ENCODE assay signal across 29 mouse cellular contexts in genomic region chr9:21456246-21456929, GRCm38 (mm10). TPM values are rescaled to one million over a fixed set of nuclear protein-coding genes. Genes with fewer than 3 reads are reported as not detected.
DNase-seq lines count a peak whose midpoint lies in the region; ATAC-seq and TF ChIP-seq lines count a peak whose summit lies in the region.
"Had no signal": no experiment of that assay in that cellular context is flagged by ENCODE, and none has a peak within 500 bp of the region (broad histone marks: within the 10 kb centered on the region; RNA-seq: fewer than 3 reads in every experiment).

No protein-coding gene starts in this region.

- H3K27me3 ChIP-seq in intestine, embryonic 16.5 days (replicated peaks; ENCODE audit: control insufficient read depth, insufficient read depth, low read length): no peaks in the 10 kb centered on the region
- H3K27me3 ChIP-seq in intestine, postnatal 0 days (replicated peaks; ENCODE audit: control insufficient read depth, insufficient read depth, low read length): no peaks in the 10 kb centered on the region
- no peaks in the 10 kb centered on the region for H3K27me3 ChIP-seq in megakaryocyte, embryonic 14.5 days (replicated peaks)
- H3K27me3 ChIP-seq in forebrain, embryonic 12.5 days: no peaks in the 10 kb centered on the region
- H3K27me3 ChIP-seq: embryonic facial prominence, embryonic 12.5 days; forebrain, embryonic 15.5 days; heart, embryonic 12.5 days; hindbrain, embryonic 13.5 days; neural tube, embryonic 12.5 days had no signal

- peak; percentile 21 for DNase-seq in induced T-regulatory cell, adult 2 months (ENCODE audit: low read depth)
- DNase-seq in urinary bladder, adult 2 months (ENCODE audit: low spot score): no peak
- DNase-seq: adrenal gland, postnatal 10 days; cerebellum, adult 9-10 months; cerebellum, postnatal 36 days; embryo, embryonic 11 days; heart, adult 2 months; heart, postnatal 4 days; kidney, adult 18-20 months; kidney, postnatal 4 days; layer of hippocampus, adult 9-11 months; lung, adult 2 months; lung, postnatal 10 days; thymus, adult 18-20 months; thymus, postnatal 25 days had no signal

- 0 out of 2 replicates have a peak, but pooled peaks have one; percentile 20 for ATAC-seq in intestine, embryonic 16.5 days
- ATAC-seq in intestine, postnatal 0 days: no peak
- ATAC-seq in megakaryocyte, adult 5-6 weeks (ENCODE audit: poor library complexity, severe bottlenecking): no peak
- no peak for ATAC-seq in forebrain, embryonic 12.5 days (ENCODE audit: low FRiP score)
- ATAC-seq: forebrain, embryonic 15.5 days; midbrain, embryonic 16.5 days had no signal

- 81% methylated on average over 7 of the region's 7 CpGs for WGBS in intestine, embryonic 16.5 days
- WGBS in intestine, postnatal 0 days: 52% methylated on average over 7 of the region's 7 CpGs
- 89% methylated on average over 7 of the region's 7 CpGs for WGBS in forebrain, embryonic 12.5 days

- no peaks in the 10 kb centered on the region for H3K9me3 ChIP-seq in intestine, embryonic 16.5 days (ENCODE audit: control insufficient read depth, low read length)
- no peaks in the 10 kb centered on the region for H3K9me3 ChIP-seq in intestine, postnatal 0 days (ENCODE audit: control insufficient read depth)
- no peaks in the 10 kb centered on the region for H3K9me3 ChIP-seq in megakaryocyte, embryonic 14.5 days
- no peaks in the 10 kb centered on the region for H3K9me3 ChIP-seq in forebrain, embryonic 12.5 days
- H3K9me3 ChIP-seq: embryonic facial prominence, embryonic 12.5 days; forebrain, embryonic 15.5 days; heart, embryonic 12.5 days; hindbrain, embryonic 13.5 days; neural tube, embryonic 12.5 days had no signal

- H3K27ac ChIP-seq in intestine, embryonic 16.5 days (ENCODE audit: low read length): no peak overlapping the region
- no peak overlapping the region; the same call in 1 of the 2 replicates for H3K27ac ChIP-seq in intestine, postnatal 0 days (ENCODE audit: low read depth, low read length)
- H3K27ac ChIP-seq in forebrain, embryonic 12.5 days: no peak overlapping the region
- H3K27ac ChIP-seq: embryonic facial prominence, embryonic 12.5 days; forebrain, embryonic 15.5 days; hindbrain, embryonic 13.5 days; neural tube, embryonic 12.5 days; stomach, postnatal 0 days had no signal

- H3K36me3 ChIP-seq in intestine, embryonic 16.5 days (ENCODE audit: control insufficient read depth, insufficient read depth, low read length): no peaks in the 10 kb centered on the region; the same call in none of the 2 replicates
- peaks cover 9% of the 10 kb centered on the region for H3K36me3 ChIP-seq in intestine, postnatal 0 days (ENCODE audit: control insufficient read depth, insufficient read depth)
- H3K36me3 ChIP-seq in megakaryocyte, embryonic 14.5 days (replicated peaks; ENCODE audit: low read length): peaks cover 69% of the 10 kb centered on the region
- H3K36me3 ChIP-seq in forebrain, embryonic 12.5 days (replicated peaks): peaks cover 5% of the 10 kb centered on the region; the same call in 1 of the 2 replicates
- H3K36me3 ChIP-seq: forebrain, embryonic 15.5 days had no signal

- H3K4me1 ChIP-seq in intestine, embryonic 16.5 days (ENCODE audit: control insufficient read depth, insufficient read depth, low read length): peaks cover 13% of the 10 kb centered on the region
- H3K4me1 ChIP-seq in intestine, postnatal 0 days (replicated peaks; ENCODE audit: control insufficient read depth, insufficient read depth, low read length): peaks cover under 1% of the 10 kb centered on the region; the same call in 1 of the 2 replicates
- peaks cover 100% of the 10 kb centered on the region for H3K4me1 ChIP-seq in megakaryocyte, embryonic 14.5 days
- no peaks in the 10 kb centered on the region for H3K4me1 ChIP-seq in forebrain, embryonic 12.5 days
- H3K4me1 ChIP-seq: embryonic facial prominence, embryonic 12.5 days; forebrain, embryonic 15.5 days; neural tube, embryonic 12.5 days had no signal

- H3K4me3 ChIP-seq in intestine, embryonic 16.5 days (ENCODE audit: low read length): no peak overlapping the region
- no peak overlapping the region for H3K4me3 ChIP-seq in intestine, postnatal 0 days (ENCODE audit: low read depth, low read length)
- H3K4me3 ChIP-seq in megakaryocyte, embryonic 14.5 days (replicated peaks): peak overlapping the region; percentile 87
- no peak overlapping the region for H3K4me3 ChIP-seq in forebrain, embryonic 12.5 days (replicated peaks)
- H3K4me3 ChIP-seq: embryonic facial prominence, embryonic 12.5 days; forebrain, embryonic 15.5 days; heart, adult 2 months; heart, embryonic 12.5 days; hindbrain, embryonic 13.5 days; myocyte; neural tube, embryonic 12.5 days had no signal

- H3K9ac ChIP-seq in intestine, embryonic 16.5 days (ENCODE audit: low read depth, low read length): no peak overlapping the region
- no peak overlapping the region for H3K9ac ChIP-seq in intestine, postnatal 0 days (ENCODE audit: low read depth, low read length)
- H3K9ac ChIP-seq in forebrain, embryonic 12.5 days: no peak overlapping the region
- H3K9ac ChIP-seq: embryonic facial prominence, embryonic 12.5 days; forebrain, embryonic 15.5 days; heart, embryonic 12.5 days; hindbrain, embryonic 13.5 days; neural tube, embryonic 12.5 days had no signal

- no peak overlapping the region for H3K4me2 ChIP-seq in intestine, embryonic 16.5 days (ENCODE audit: low read depth, low read length)
- no peak overlapping the region for H3K4me2 ChIP-seq in intestine, postnatal 0 days (replicated peaks; ENCODE audit: low read depth)
- H3K4me2 ChIP-seq in forebrain, embryonic 12.5 days: no peak overlapping the region
- H3K4me2 ChIP-seq: embryonic facial prominence, embryonic 12.5 days; forebrain, embryonic 15.5 days; heart, embryonic 12.5 days; hindbrain, embryonic 13.5 days; midbrain, embryonic 11.5 days; neural tube, embryonic 12.5 days had no signal

- no peak for TF ChIP-seq CTCF in intestine, postnatal 0 days (IDR thresholded peaks at IDR 0.05; ENCODE audit: low read depth)

RNA-seq across cellular contexts. Expression of gene Dnm2, which starts 31.7 kb away (rescaled TPM):
- 77.7 and 82.5 TPM in 2 replicates for polyA plus RNA-seq in intestine, embryonic 16.5 days (2015; fragmentation: Nextera tagmentation; extraction: Ambion mirVana)
- polyA plus RNA-seq in intestine, postnatal 0 days (2015; fragmentation: Nextera tagmentation; extraction: Ambion mirVana): 69.6 and 74.7 TPM in 2 replicates
- 714 and 929 TPM in 2 replicates for polyA plus RNA-seq in megakaryocyte, embryonic 14.5 days (2012; ENCODE audit: insufficient read depth, low replicate concordance)
- total RNA-seq in megakaryocyte, adult 5-6 weeks (2015): 94.9 and 101 TPM in 2 replicates
- total RNA-seq in megakaryocyte, adult 5-6 weeks (2017): 131 and 144 TPM in 2 replicates
- 76.4 and 91.4 TPM in 2 replicates for polyA plus RNA-seq in urinary bladder, adult 2 months (2012; rRNA removed)
- 73.8 and 78.4 TPM in 2 replicates for polyA plus RNA-seq in forebrain, embryonic 12.5 days (2016; fragmentation: Nextera tagmentation; extraction: Ambion mirVana)

RNA-seq across cellular contexts. Expression of gene Qtrt1, which starts 44.8 kb away (rescaled TPM):
- polyA plus RNA-seq in intestine, embryonic 16.5 days (2015; fragmentation: Nextera tagmentation; extraction: Ambion mirVana): 51.1 and 60.3 TPM in 2 replicates
- 16.9 and 17.9 TPM in 2 replicates for polyA plus RNA-seq in intestine, postnatal 0 days (2015; fragmentation: Nextera tagmentation; extraction: Ambion mirVana)
- 20.1 and 20.7 TPM in 2 replicates for polyA plus RNA-seq in megakaryocyte, embryonic 14.5 days (2012; ENCODE audit: insufficient read depth, low replicate concordance)
- 5.4 and 11.8 TPM in 2 replicates for total RNA-seq in megakaryocyte, adult 5-6 weeks (2015)
- 6.7 and 9.8 TPM in 2 replicates for total RNA-seq in megakaryocyte, adult 5-6 weeks (2017)
- polyA plus RNA-seq in urinary bladder, adult 2 months (2012; rRNA removed): 32.2 and 38.8 TPM in 2 replicates
- 43.5 and 50.8 TPM in 2 replicates for polyA plus RNA-seq in forebrain, embryonic 12.5 days (2016; fragmentation: Nextera tagmentation; extraction: Ambion mirVana)

RNA-seq across cellular contexts. Expression of gene Tmed1, which starts 53.7 kb away (rescaled TPM):
- polyA plus RNA-seq in intestine, embryonic 16.5 days (2015; fragmentation: Nextera tagmentation; extraction: Ambion mirVana): 72.6 and 79.7 TPM in 2 replicates
- polyA plus RNA-seq in intestine, postnatal 0 days (2015; fragmentation: Nextera tagmentation; extraction: Ambion mirVana): 31.1 and 31.4 TPM in 2 replicates
- polyA plus RNA-seq in megakaryocyte, embryonic 14.5 days (2012; ENCODE audit: insufficient read depth, low replicate concordance): 6.6 TPM in 1 of 2 replicates, not detected in the other
- 5.4 and 6.2 TPM in 2 replicates for total RNA-seq in megakaryocyte, adult 5-6 weeks (2015)
- 8.7 and 9.3 TPM in 2 replicates for total RNA-seq in megakaryocyte, adult 5-6 weeks (2017)
- 32.2 and 36.4 TPM in 2 replicates for polyA plus RNA-seq in urinary bladder, adult 2 months (2012; rRNA removed)
- 68.0 and 68.2 TPM in 2 replicates for polyA plus RNA-seq in forebrain, embryonic 12.5 days (2016; fragmentation: Nextera tagmentation; extraction: Ambion mirVana)
